Mouse (Mus musculus) telencephalon, adult 2 months (tissue): ENCODE results near the gene Nell1.
A peak's percentile ranks its signal among the peaks of the same experiment; 100 is the strongest.

Experiments
- DNase-seq: peaks from one replicate; pipeline ENCODE4 v3.0.0-alpha.2; 2011; ENCODE audit warnings: low read depth, low spot score

Gene Nell1

GRCm38 (mm10) chr7:50260016-50260415 lies 285.4 kb downstream of the Nell1 start:
- DNase-seq, result no peak

- no peak for DNase-seq
Observed at GRCm38 (mm10) chr7:50295508-50295907, 320.8 kb downstream of the Nell1 start.

- DNase-seq, result no peak
Observed at GRCm38 (mm10) chr7:50338226-50338625, 363.6 kb downstream of the Nell1 start.

- no peak for DNase-seq
Observed at GRCm38 (mm10) chr7:50338757-50339156, 364.1 kb downstream of the Nell1 start.

GRCm38 (mm10) chr7:50351564-50351963 lies 376.9 kb downstream of the Nell1 start:
- no peak for DNase-seq

- DNase-seq, result no peak
Observed at GRCm38 (mm10) chr7:50357213-50357612, 382.5 kb downstream of the Nell1 start.

GRCm38 (mm10) chr7:50362039-50362438 lies 387.4 kb downstream of the Nell1 start:
- no peak for DNase-seq

- peak; percentile 86 for DNase-seq
Observed at GRCm38 (mm10) chr7:50374876-50375275, 400.2 kb downstream of the Nell1 start.

GRCm38 (mm10) chr7:50410421-50410820 lies 435.8 kb downstream of the Nell1 start:
- DNase-seq, result no peak

- DNase-seq, result no peak
Observed at GRCm38 (mm10) chr7:50419976-50420375, 445.3 kb downstream of the Nell1 start.

- DNase-seq, result no peak
Observed at GRCm38 (mm10) chr7:50422422-50423195, 447.9 kb downstream of the Nell1 start.

- no peak for DNase-seq
Observed at GRCm38 (mm10) chr7:50429725-50430124, 455.1 kb downstream of the Nell1 start.

GRCm38 (mm10) chr7:50441237-50441636 lies 466.6 kb downstream of the Nell1 start:
- DNase-seq, result peak; percentile 49

- no peak for DNase-seq
Observed at GRCm38 (mm10) chr7:50447316-50447715, 472.7 kb downstream of the Nell1 start.

- DNase-seq, result peak; percentile 34
Observed at GRCm38 (mm10) chr7:50467742-50468141, 493.1 kb downstream of the Nell1 start.

- DNase-seq, result peak; percentile 24
Observed at GRCm38 (mm10) chr7:50470555-50470954, 495.9 kb downstream of the Nell1 start.

- DNase-seq, result peak; percentile 57
Observed at GRCm38 (mm10) chr7:50482011-50482410, 507.3 kb downstream of the Nell1 start.

GRCm38 (mm10) chr7:50485304-50485703 lies 510.6 kb downstream of the Nell1 start:
- DNase-seq, result no peak

GRCm38 (mm10) chr7:50486884-50487420 lies 512.3 kb downstream of the Nell1 start:
- no peak for DNase-seq

- no peak for DNase-seq
Observed at GRCm38 (mm10) chr7:50501562-50501961, 526.9 kb downstream of the Nell1 start.

GRCm38 (mm10) chr7:50507047-50507446 lies 532.4 kb downstream of the Nell1 start:
- DNase-seq, result peak; percentile 84

- DNase-seq, result no peak
Observed at GRCm38 (mm10) chr7:50514830-50515229, 540.2 kb downstream of the Nell1 start.

GRCm38 (mm10) chr7:50516681-50517080 lies 542.0 kb downstream of the Nell1 start:
- no peak for DNase-seq
